Mouse (Mus musculus): ENCODE measurements around the gene Il18. TPM values are rescaled to one million over a fixed set of nuclear protein-coding genes. Genes with fewer than 3 reads are reported as not detected.
"Not testable (repeated sequence)": the region's sequence is repeated elsewhere in the genome, so short reads cannot be mapped to it uniquely, and the experiment has no call there.

The Il18 gene
- polyA plus RNA-seq, 3 experiments from 2014 or later = 6.3 to 9.2 (median 8.1) TPM

DNA sequence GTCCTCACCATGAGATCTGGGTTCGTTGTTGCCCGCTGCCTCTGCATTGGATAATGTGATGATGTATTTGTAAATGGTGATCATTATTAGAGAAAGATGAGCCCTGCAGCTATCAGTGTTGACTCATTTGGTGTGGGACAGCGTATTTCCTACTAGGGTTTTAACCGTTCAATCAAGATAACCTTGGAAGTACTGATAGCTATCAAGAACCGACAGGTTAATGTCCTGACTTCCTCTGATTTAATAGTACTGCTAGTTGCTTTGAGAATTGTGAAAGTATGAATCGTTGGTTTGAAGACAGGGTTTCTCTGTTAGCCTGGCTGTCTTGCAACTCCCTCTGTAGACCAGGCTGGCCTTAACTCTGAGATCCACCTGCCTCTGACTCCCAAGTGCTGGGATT lies 49.7 kb downstream of the Il18 start:
- no peak for ATAC-seq

DNA sequence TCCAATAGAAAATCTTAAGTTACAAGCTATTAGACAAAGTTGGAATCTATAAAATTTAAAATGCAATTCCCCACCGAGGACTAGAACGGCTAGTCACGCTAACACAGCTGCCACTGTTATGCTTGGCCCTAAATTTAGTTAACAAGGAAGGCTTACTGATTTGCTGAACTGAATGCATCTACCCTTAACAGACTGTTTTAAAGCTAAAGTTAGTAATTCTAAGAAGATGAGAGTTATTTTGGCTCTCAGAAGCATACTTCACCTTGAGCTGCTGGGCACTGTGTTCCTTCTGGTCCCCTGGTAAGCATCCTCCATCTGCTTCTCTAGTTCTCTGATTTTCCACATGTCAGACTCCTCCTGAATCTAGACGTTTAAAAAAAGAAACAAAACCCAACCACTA lies 57.5 kb downstream of the Il18 start:
- no peak for ATAC-seq

DNA sequence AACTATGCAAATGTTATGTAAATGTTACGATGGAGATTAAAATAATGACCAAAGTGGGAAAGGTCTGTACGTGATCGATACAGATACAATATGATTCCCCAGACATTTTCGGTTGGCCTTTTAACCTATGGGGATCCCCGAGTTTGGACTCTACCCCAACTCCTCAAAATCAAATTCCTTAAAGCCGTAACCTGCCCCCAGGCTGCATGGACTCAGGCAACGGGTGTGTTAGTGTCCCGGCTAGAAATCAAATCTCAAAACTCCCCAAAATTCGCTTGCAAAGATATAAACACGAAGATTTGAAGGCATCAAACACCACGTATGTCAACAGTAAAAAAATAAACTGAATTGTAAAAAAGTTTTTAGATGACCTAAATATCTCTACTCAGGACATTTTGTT lies 61.5 kb downstream of the Il18 start:
- ATAC-seq = no peak

DNA sequence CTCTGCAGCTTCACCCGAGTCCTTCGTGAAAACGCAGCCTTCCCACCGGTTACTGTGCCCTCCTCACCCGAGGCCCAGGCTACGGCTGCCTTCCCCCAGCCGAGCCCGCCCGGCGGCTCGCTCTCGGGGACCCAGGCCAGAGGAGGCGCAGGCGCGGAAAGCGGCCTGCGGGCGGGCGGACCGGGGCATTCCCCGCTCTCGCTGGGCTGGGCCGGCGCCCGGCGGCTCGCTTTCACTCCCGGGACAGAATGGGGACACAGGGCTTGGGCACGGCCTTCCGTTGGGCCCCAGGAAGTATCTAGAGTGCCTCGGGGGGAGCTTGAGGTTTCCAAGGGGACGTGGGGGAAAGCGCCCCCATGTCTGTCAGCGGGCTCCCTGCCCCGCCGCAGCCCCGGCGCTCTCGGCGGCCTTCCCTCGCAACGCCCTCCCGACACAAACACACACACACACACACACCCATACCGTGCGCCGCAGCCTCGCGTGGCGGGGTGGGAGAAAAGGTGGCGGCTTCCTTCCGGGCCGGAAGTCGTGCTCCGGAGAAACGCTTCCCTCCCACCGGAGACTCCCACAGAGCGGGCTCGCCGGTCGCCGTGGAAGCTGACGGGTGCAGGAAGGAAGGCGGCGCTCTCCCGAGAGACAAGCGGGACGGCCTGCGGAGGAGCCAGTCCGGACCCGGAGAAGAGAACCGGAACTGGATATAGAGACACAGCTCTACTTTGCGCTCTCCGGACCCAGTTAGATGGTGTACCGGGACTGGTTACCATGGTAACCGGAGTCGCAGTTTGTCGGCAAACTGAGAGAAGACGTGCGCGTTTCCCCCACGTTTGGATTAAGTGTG lies 62.4 kb downstream of the Il18 start, which contains the start of the genes Pih1d2 and Nkapd1:
Gene Pih1d2 (plus strand): TSS at position 556 of the 838 bp plus-strand sequence.
Gene Nkapd1 (minus strand): TSS at position 699 of the 838 bp plus-strand sequence.
- ATAC-seq = peak; percentile 86

- ATAC-seq = no peak
Measured at GRCm38 (mm10) chr9:50617794-50618330, 63.2 kb downstream of the Il18 start.

DNA sequence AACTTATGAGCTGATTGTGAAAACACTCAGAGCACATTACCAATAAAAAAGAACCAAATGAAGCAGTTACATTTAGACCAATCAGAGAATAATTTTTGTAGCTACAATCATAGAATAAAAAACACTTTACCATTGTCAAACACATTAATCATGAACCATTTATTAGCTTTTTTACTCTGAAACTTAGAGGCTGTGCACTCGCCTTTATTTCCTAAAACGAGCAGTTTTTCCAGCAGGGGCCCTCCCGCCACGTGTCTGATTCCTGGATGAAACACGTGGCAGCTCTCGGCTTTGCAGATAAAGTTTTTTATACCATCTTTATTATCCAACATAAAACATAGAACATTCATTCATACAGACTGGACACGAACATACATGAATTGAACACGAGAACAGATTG lies 76.3 kb downstream of the Il18 start:
- ATAC-seq = not testable (repeated sequence)

Other genes starting within 250 kb of the Il18 start
- 100 to 1,000 TPM; 254 to 551 (median 478) TPM for gene Rpl10-ps3, start 209.9 kb upstream of the Il18 start, polyA plus RNA-seq (2017; shearing (Covaris generic))
- gene Plet1, start 60.3 kb upstream of the Il18 start, polyA plus RNA-seq (2017; shearing (Covaris generic)) = not detected
- 100 to 1,000 TPM in 2 of 3 experiments, 10 to 100 TPM in 1; 89.4 to 111 (median 104) TPM for gene Pts, start 26.1 kb upstream of the Il18 start, polyA plus RNA-seq (2017; shearing (Covaris generic))
- 1 to 10 TPM in 1 of 3 experiments, under 1 TPM in 1, not detected in 1; 0.54 to 1.2 TPM for gene Bco2, start 354 bp downstream of the Il18 start, polyA plus RNA-seq (2017; shearing (Covaris generic))
- not detected for gene Tex12, start 6.5 kb downstream of the Il18 start, polyA plus RNA-seq (2017; shearing (Covaris generic))
- 100 to 1,000 TPM; 142 to 204 (median 178) TPM for gene Sdhd, start 49.0 kb downstream of the Il18 start, polyA plus RNA-seq (2017; shearing (Covaris generic))
- gene Timm8b, start 49.1 kb downstream of the Il18 start, polyA plus RNA-seq (2017; shearing (Covaris generic)) = 100 to 1,000 TPM in 2 of 3 experiments, 10 to 100 TPM in 1; 91.5 to 123 (median 102) TPM
- under 1 TPM; 0.31 to 0.67 (median 0.58) TPM for gene Pih1d2, start 62.5 kb downstream of the Il18 start, polyA plus RNA-seq (2017; shearing (Covaris generic))
- 10 to 100 TPM; 17.6 to 22.9 (median 21.0) TPM for gene Nkapd1, start 62.6 kb downstream of the Il18 start, polyA plus RNA-seq (2017; shearing (Covaris generic))
- 10 to 100 TPM; 11.5 to 20.4 (median 18.7) TPM for gene Dlat, start 105.0 kb downstream of the Il18 start, polyA plus RNA-seq (2017; shearing (Covaris generic))
- gene Dixdc1, start 184.7 kb downstream of the Il18 start, polyA plus RNA-seq (2017; shearing (Covaris generic)) = 1 to 10 TPM in 2 of 3 experiments, not detected in 1; 1.4 to 1.9 TPM
- gene 2310030G06Rik, start 191.7 kb downstream of the Il18 start, polyA plus RNA-seq (2017; shearing (Covaris generic)) = not detected
- 1 to 10 TPM in 2 of 3 experiments, not detected in 1; 1.7 to 1.9 TPM for gene Cryab, start 196.5 kb downstream of the Il18 start, polyA plus RNA-seq (2017; shearing (Covaris generic))
- gene Hspb2, start 197.5 kb downstream of the Il18 start, polyA plus RNA-seq (2017; shearing (Covaris generic)) = not detected
- gene Fdxacb1, start 213.4 kb downstream of the Il18 start, polyA plus RNA-seq (2017; shearing (Covaris generic)) = 10 to 100 TPM in 2 of 3 experiments, 1 to 10 TPM in 1; 9.9 to 11.1 (median 10.3) TPM
- gene Alg9, start 220.2 kb downstream of the Il18 start, polyA plus RNA-seq (2017; shearing (Covaris generic)) = 1 to 10 TPM; 7.2 to 9.4 (median 8.8) TPM
- gene 1110032A03Rik, start 220.7 kb downstream of the Il18 start, polyA plus RNA-seq (2017; shearing (Covaris generic)) = 10 to 100 TPM in 2 of 3 experiments, 1 to 10 TPM in 1; 6.9 to 23.3 (median 16.9) TPM

Data from inflammation-experienced regulatory T-cells, adult 6 months (primary cell).